Mouse (Mus musculus): ENCODE results near the gene Pask. TPM values are rescaled to one million over a fixed set of nuclear protein-coding genes. Genes with fewer than 3 reads are reported as not detected.

Gene Pask
- polyA plus RNA-seq, 1 experiment from 2014 or later = 34.7 TPM

- Histone ChIP-seq H3K36me3 (peaks cover 46% of the 10 kb centered on the region), H3K27me3 (ENCODE audit: low read depth, poor library complexity, severe bottlenecking) (no peaks in the 10 kb centered on the region), H3K27ac (no peak overlapping the region), H3K9me3 (replicated peaks) (no peaks in the 10 kb centered on the region), H3K4me1 (peaks cover 8% of the 10 kb centered on the region; the same call in 1 of the 2 replicates), H3K4me3 (no peak overlapping the region)
- DNase-seq (ENCODE audit: low spot score) = no peak
- WGBS = 75% methylated on average over 6 of the region's 6 CpGs
Observed at GRCm38 (mm10) chr1:93271751-93272150, 71.5 kb downstream of the Pask start.

- DNase-seq (ENCODE audit: low spot score) = no peak
- no peak overlapping the region for H3K27ac ChIP-seq
- 69% methylated on average over 3 of the region's 3 CpGs for WGBS
- H3K36me3 ChIP-seq = peaks cover 39% of the 10 kb centered on the region
- H3K27me3 ChIP-seq (ENCODE audit: low read depth, poor library complexity, severe bottlenecking) = no peaks in the 10 kb centered on the region
- no peak overlapping the region for H3K4me3 ChIP-seq
- H3K4me1 ChIP-seq = peaks cover 11% of the 10 kb centered on the region; the same call in 1 of the 2 replicates
- no peaks in the 10 kb centered on the region for H3K9me3 ChIP-seq (replicated peaks)
Observed at GRCm38 (mm10) chr1:93270516-93271240, 72.6 kb downstream of the Pask start.

- no peak overlapping the region for H3K4me3 ChIP-seq
- H3K36me3 ChIP-seq = peaks cover 34% of the 10 kb centered on the region
- peaks cover 11% of the 10 kb centered on the region; the same call in 1 of the 2 replicates for H3K4me1 ChIP-seq
- WGBS = 94% methylated on average over 2 of the region's 2 CpGs
- H3K27ac ChIP-seq = no peak overlapping the region
- H3K9me3 ChIP-seq (replicated peaks) = no peaks in the 10 kb centered on the region
- no peaks in the 10 kb centered on the region for H3K27me3 ChIP-seq (ENCODE audit: low read depth, poor library complexity, severe bottlenecking)
- no peak for DNase-seq (ENCODE audit: low spot score)
Observed at GRCm38 (mm10) chr1:93268246-93268645, 75.0 kb downstream of the Pask start.

GRCm38 (mm10) chr1:93267207-93267606, 76.1 kb downstream of the Pask start:
- 41% methylated on average over 3 of the region's 3 CpGs for WGBS

More at GRCm38 (mm10) chr1:93267207-93267606, 76.1 kb downstream of the Pask start:
- no peak for DNase-seq (ENCODE audit: low spot score)
- peaks cover 11% of the 10 kb centered on the region; the same call in 1 of the 2 replicates for H3K4me1 ChIP-seq
- H3K27ac ChIP-seq = no peak overlapping the region
- no peaks in the 10 kb centered on the region for H3K9me3 ChIP-seq (replicated peaks)
- no peak overlapping the region for H3K4me3 ChIP-seq
- no peaks in the 10 kb centered on the region for H3K27me3 ChIP-seq (ENCODE audit: low read depth, poor library complexity, severe bottlenecking)
- peaks cover 39% of the 10 kb centered on the region for H3K36me3 ChIP-seq

Small RNAs within 50 kb of the gene (microRNA-seq; reads per million reads assigned to microRNA genes)
- not detected for gene Mir6345
- not detected for gene Mir6901
- not detected for gene Mir6902

Other genes with a start within 250 kb of the Pask start
- gene Kif1a, start 241.5 kb downstream of the Pask start, polyA plus RNA-seq (2016; fragmentation: Nextera tagmentation; extraction: Ambion mirVana) = 2.2 and 4.9 TPM in 2 replicates
- 0.11 TPM in 1 of 2 replicates, not detected in the other for gene Agxt, start 208.2 kb downstream of the Pask start, polyA plus RNA-seq (2016; fragmentation: Nextera tagmentation; extraction: Ambion mirVana)
- gene 2310007B03Rik, start 182.5 kb downstream of the Pask start, polyA plus RNA-seq (2016; fragmentation: Nextera tagmentation; extraction: Ambion mirVana) = 0.74 and 1.4 TPM in 2 replicates
- gene Crocc2, start 174.8 kb downstream of the Pask start, polyA plus RNA-seq (2016; fragmentation: Nextera tagmentation; extraction: Ambion mirVana) = 0.33 and 0.34 TPM in 2 replicates
- gene Sned1, start 107.6 kb downstream of the Pask start, polyA plus RNA-seq (2016; fragmentation: Nextera tagmentation; extraction: Ambion mirVana) = 12.0 and 27.8 TPM in 2 replicates
- 39.4 and 44.2 TPM in 2 replicates for gene Mterf4, start 37.6 kb downstream of the Pask start, polyA plus RNA-seq (2016; fragmentation: Nextera tagmentation; extraction: Ambion mirVana)
- 77.2 and 88.0 TPM in 2 replicates for gene Ppp1r7, start 628 bp downstream of the Pask start, polyA plus RNA-seq (2016; fragmentation: Nextera tagmentation; extraction: Ambion mirVana)
- gene Ano7, start 30.4 kb upstream of the Pask start, polyA plus RNA-seq (2016; fragmentation: Nextera tagmentation; extraction: Ambion mirVana) = 0.13 and 0.40 TPM in 2 replicates
- 120 and 134 TPM in 2 replicates for gene Hdlbp, start 135.3 kb upstream of the Pask start, polyA plus RNA-seq (2016; fragmentation: Nextera tagmentation; extraction: Ambion mirVana)
- gene Farp2, start 168.6 kb upstream of the Pask start, polyA plus RNA-seq (2016; fragmentation: Nextera tagmentation; extraction: Ambion mirVana) = 7.9 and 8.4 TPM in 2 replicates